Mouse (Mus musculus): ENCODE measurements around the gene Rapgef2. TPM values are rescaled to one million over a fixed set of nuclear protein-coding genes. Genes with fewer than 3 reads are reported as not detected.
A peak's percentile ranks its signal among the peaks of the same experiment; 100 is the strongest.
"Not testable (repeated sequence)": the region's sequence is repeated elsewhere in the genome, so short reads cannot be mapped to it uniquely, and the experiment has no call there.

The Rapgef2 gene
- total RNA-seq, 2 experiments from 2014 or later = 34.3 to 34.5 TPM

- DNase-seq = no peak
Measured at GRCm38 (mm10) chr3:79100831-79101230, 185.5 kb downstream of the Rapgef2 start.

GRCm38 (mm10) chr3:79089091-79089490 is 197.2 kb downstream of the Rapgef2 start:
- DNase-seq = peak in 1 of 2 experiments; percentile 23

GRCm38 (mm10) chr3:79088461-79088860 is 197.9 kb downstream of the Rapgef2 start:
- DNase-seq = no peak

- DNase-seq = no peak
Measured at GRCm38 (mm10) chr3:79086282-79086681, 200.0 kb downstream of the Rapgef2 start.

DNA sequence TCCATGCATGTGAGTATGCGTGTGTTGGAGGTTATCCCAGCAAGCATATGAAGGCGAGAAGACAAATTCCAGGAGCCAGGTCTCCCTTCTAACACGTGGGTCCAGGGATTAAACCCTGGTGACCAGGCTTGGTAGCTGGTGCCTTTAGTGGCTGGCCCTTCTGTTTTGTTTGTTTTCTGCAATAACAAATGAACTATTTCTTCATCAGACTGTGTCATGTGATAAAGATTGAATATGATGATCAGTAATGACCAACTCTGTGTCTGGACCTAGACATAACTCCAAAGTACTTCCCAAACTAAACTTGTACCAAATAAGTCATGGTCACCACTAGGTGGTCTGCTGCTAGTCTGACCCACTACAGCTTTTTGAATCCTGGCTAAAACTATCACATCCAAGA is 202.4 kb downstream of the Rapgef2 start:
- no peak for DNase-seq

DNA sequence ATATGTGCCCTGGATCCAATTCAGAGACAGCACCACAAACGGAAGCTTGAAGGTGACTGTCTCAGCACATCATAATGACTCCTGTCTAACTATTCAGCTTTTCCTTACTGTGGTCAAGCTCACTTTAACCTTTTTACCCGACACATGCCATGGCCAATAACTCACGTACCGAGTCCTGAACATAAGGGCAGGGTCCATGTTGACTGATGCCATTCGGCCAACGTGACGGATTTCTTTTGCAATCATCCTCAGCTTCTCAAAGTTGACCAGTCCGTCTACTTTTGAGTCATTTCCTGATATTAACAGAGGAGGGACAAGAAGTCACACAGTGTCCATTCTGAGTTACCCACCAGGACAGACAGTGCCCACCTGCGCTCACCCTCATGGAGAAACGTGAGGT is 203.3 kb downstream of the Rapgef2 start:
- no peak for DNase-seq

- no peak for DNase-seq
Measured at GRCm38 (mm10) chr3:79079076-79079475, 207.2 kb downstream of the Rapgef2 start.

DNA sequence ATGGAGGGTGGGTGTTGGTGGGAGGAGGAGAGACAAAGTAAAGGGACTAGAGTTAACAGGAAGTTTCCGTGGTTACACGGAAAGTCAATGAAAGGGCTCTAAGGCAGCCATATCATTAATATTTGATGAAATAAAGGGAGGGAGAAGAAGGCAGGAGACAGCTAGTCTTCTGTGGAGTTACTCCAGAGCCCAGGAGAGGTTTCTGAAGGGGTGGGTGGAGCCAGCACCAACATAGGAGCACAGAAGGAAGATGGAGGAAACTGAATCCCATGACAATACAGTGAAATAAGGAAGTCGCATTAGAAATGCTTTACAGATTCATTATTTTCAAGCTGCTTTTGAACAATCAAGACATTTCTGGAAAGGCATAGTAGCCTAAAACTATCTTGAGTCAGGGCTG is 211.3 kb downstream of the Rapgef2 start:
- no peak for DNase-seq

- no peak for DNase-seq
Measured at GRCm38 (mm10) chr3:79073541-79074244, 212.6 kb downstream of the Rapgef2 start.

- DNase-seq = peak; percentile 56 to 58
Measured at GRCm38 (mm10) chr3:79071561-79071960, 214.8 kb downstream of the Rapgef2 start.

DNA sequence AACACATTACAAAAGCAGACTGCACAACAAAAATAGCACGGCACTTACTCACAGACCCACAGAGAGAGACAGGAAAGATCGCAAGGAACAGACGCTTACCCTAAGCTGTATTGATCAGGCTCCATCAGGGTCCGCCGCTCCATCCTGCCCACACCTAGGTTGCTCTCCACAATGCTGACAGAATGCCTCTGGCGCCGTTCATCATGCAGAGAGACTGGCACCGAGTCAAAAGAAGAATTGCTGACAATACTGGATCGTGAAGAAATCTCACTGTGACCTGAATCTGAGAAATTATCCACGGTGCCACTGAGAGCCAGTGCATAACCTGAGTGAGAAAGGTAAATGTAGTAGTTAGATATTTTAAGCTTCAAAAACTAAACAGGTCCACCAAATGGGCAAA is 216.4 kb downstream of the Rapgef2 start:
- no peak for DNase-seq

GRCm38 (mm10) chr3:79068976-79069375 is 217.3 kb downstream of the Rapgef2 start:
- DNase-seq = no peak

DNA sequence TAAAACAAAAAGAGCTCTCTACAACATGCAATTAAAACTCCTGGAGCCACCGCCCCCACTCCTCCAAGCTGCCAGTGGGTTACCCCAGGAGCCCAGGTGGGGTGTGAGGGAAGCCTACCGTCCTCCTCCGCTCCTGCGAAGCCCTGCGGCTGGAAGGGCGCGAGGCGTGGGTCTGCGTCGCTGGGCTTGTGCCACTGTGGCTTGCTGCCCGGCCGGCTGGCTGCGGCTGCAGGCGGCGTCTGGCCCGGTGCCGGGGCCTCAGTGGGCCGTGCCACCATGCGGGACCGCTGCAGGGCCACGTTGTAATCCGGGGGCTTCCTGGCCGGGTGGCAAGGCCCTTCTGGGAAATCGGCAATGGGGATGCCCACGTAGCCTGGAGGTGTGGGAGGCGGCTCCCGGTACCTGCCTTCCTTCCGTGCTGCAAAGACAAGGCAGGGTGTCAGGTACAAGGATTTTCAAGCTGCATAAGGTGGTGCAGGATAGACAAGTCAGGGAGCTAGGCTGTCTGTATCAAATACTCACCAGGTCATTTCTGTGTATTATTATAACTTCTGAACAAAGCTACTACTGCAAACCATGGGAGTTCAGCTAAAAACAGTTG is 219.8 kb downstream of the Rapgef2 start:
- peak in 1 of 2 experiments; percentile 13 for DNase-seq

DNA sequence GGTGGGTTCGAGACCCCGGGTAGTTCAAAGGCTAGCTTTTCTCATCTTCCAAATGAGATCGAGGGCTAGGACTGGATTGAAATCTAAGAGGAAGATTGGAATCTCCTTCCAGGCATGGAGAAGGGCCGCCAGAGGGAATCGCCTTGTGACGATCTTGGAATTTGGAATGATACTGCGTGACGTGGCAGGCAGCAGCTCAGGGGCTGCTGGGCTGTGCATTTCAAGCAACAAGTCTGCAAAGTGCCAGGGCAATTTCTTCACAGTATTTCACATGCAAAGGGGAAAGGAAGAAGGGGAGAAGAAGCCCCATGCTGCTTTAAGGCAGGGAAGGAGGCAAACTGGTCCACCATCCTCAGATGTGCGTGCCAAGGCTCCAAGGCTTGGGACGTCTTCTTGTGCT is 222.2 kb downstream of the Rapgef2 start:
- DNase-seq = no peak

- DNase-seq = no peak
Measured at GRCm38 (mm10) chr3:79061426-79061825, 224.9 kb downstream of the Rapgef2 start.

GRCm38 (mm10) chr3:79058491-79058890 is 227.8 kb downstream of the Rapgef2 start:
- DNase-seq = not testable (repeated sequence)

DNA sequence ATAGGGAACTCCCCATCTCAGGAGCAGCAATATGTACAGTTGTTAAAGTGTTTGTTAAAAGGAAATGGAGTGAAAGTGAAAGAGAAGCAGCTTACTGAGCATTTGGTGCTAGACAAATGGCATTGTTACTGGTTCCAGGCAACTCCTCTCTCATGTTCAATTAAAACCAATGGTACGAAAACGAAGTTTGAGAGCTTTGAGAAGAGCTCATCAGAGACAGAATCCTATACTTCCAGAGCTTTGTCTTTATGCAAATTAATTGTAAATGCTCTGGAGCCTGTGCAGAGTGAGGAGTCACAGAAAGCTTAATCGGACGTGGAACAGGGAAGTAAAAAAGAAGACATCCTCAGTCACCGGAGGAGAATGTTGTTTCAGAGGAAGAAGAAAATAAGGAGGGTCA is 241.1 kb downstream of the Rapgef2 start:
- no peak for DNase-seq

GRCm38 (mm10) chr3:79042973-79043372 is 243.3 kb downstream of the Rapgef2 start:
- DNase-seq = no peak

GRCm38 (mm10) chr3:79039666-79040450 is 246.5 kb downstream of the Rapgef2 start:
- peak; percentile 24 to 75 for DNase-seq

DNA sequence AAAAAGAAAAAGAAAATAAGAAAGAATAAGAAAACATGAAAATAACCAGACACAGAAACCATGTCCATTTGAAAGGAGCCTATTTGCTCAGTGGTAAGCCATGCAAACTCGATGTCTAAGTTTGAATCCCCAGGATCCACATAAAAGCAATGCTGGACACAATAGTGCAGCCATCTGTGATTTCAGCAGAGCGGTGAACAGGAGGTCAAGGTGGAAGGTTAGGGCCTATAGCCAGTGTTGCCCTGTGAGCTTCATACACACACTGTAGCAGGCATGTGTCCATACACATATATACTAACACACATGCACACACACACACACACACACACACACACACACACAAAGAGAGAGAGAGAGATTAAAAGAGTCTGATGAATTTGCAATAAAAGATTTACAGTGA is 247.3 kb downstream of the Rapgef2 start:
- no peak for DNase-seq

GRCm38 (mm10) chr3:79034457-79034856 is 251.9 kb downstream of the Rapgef2 start:
- DNase-seq = no peak

DNA sequence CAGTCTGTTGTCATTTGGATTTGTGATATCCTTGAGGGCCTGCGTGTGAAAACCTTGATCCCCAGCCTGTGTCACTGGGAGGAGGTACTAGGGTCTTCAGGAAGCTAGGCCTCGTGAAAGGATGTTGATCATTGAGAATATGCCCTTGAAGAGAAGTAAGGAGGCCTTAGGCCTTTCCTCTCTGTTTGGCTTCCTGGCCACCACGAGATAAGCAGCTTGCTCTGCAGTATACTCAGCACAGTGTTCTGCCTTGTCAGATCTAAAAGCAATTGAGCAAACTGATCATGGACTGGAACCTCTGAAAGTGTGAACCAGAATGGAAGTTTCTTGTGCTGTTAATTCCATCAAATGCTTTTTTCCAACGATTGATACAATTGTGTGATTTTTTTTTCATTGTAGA is 255.5 kb downstream of the Rapgef2 start:
- DNase-seq = no peak
